Mouse (Mus musculus) CH12.LX (cell line): ENCODE measurements around the gene Snupn. TPM values are rescaled to one million over a fixed set of nuclear protein-coding genes. Genes with fewer than 3 reads are reported as not detected.

ENCODE experiments used
- DNase-seq: peaks from one replicate; pipeline ENCODE4 v3.0.0-alpha.2; 2013; ENCODE audit errors: extremely low read depth
- H3K27ac ChIP-seq: 2 replicates; pipeline ENCODE4 v1.5.1; 2012; ENCODE audit warnings: low read depth, mild to moderate bottlenecking, control low read depth, moderate library complexity; ENCODE audit not compliant: insufficient read depth
- H3K27me3 ChIP-seq: replicated peaks from 2 replicates; pipeline ENCODE3; 2012; ENCODE audit warnings: inconsistent platforms
- H3K36me3 ChIP-seq, 2 experiments: replicated peaks in 1 of 2; 2 replicates each; pipeline versions ENCODE3 to v1.6.1; 2012; ENCODE audit warnings: inconsistent platforms in 1 of 2, low read length in 1 of 2, mild to moderate bottlenecking in 1 of 2, mixed read lengths in 1 of 2, moderate library complexity in 1 of 2; ENCODE audit not compliant: control insufficient read depth in 1 of 2, insufficient read depth in 1 of 2
- H3K4me1 ChIP-seq, 2 experiments: 2 replicates each; pipeline ENCODE4 v1.6.1; 2012; ENCODE audit warnings: inconsistent platforms in 1 of 2, moderate library complexity in 1 of 2; ENCODE audit not compliant: insufficient read depth in 2 of 2, control insufficient read depth in 1 of 2
- H3K4me2 ChIP-seq: 2 replicates; pipeline ENCODE4 v1.6.1; 2012; ENCODE audit warnings: low read depth, mild to moderate bottlenecking, control low read depth; ENCODE audit not compliant: poor library complexity, insufficient read depth, severe bottlenecking
- H3K4me3 ChIP-seq, 3 experiments: fragments of 150-350 bp in 1 of 3; sonication (generic) in 1 of 3; replicated peaks in 1 of 3; 2 replicates each; pipeline versions ENCODE3 to v1.5.1; 2011 to 2012; ENCODE audit warnings: low read depth in 2 of 3, low read length in 2 of 3, mild to moderate bottlenecking in 2 of 3, moderate library complexity in 2 of 3, control low read depth in 1 of 3, improper control_type of control experiment in 1 of 3, inconsistent platforms in 1 of 3, mixed read lengths in 1 of 3; ENCODE audit not compliant: poor library complexity in 1 of 3
- H3K79me2 ChIP-seq: replicated peaks from 2 replicates; pipeline ENCODE4 v1.6.1; 2012; ENCODE audit warnings: mild to moderate bottlenecking, moderate library complexity; ENCODE audit not compliant: control insufficient read depth, poor library complexity, insufficient read depth, severe bottlenecking; ENCODE audit errors: extremely low read depth
- H3K9ac ChIP-seq: 2 replicates; pipeline ENCODE4 v1.6.1; 2012; ENCODE audit warnings: low read depth, mild to moderate bottlenecking, control low read depth, moderate library complexity; ENCODE audit not compliant: insufficient read depth
- H3K9me3 ChIP-seq: replicated peaks from 2 replicates; pipeline ENCODE3; 2012; ENCODE audit warnings: low read length, inconsistent platforms, mixed read lengths
- CHD1 ChIP-seq: IDR thresholded peaks from 2 replicates; pipeline ENCODE4 v1.6.1; 2012; ENCODE audit warnings: low read depth, low read length, improper control_type of control experiment, inconsistent platforms
- E2F4 ChIP-seq: IDR thresholded peaks from 2 replicates; pipeline ENCODE4 v1.6.1; 2011; ENCODE audit warnings: low read depth, low read length, improper control_type of control experiment; ENCODE audit not compliant: insufficient replicate concordance
- ELF1 ChIP-seq: IDR thresholded peaks from 2 replicates; pipeline ENCODE4 v1.6.1; 2014; ENCODE audit warnings: low read depth, mild to moderate bottlenecking, inconsistent platforms, low read length, improper control_type of control experiment
- EP300 ChIP-seq: IDR thresholded peaks from 2 replicates; pipeline ENCODE4 v1.6.1; 2011; ENCODE audit warnings: low read length, improper control_type of control experiment
- GABPA ChIP-seq: IDR thresholded peaks from 2 replicates; pipeline ENCODE4 v1.6.1; 2012; ENCODE audit warnings: low read depth, low read length, improper control_type of control experiment, inconsistent platforms; ENCODE audit not compliant: insufficient replicate concordance
- HCFC1 ChIP-seq: IDR thresholded peaks from 2 replicates; pipeline ENCODE4 v1.6.1; 2012; ENCODE audit warnings: low read depth, mild to moderate bottlenecking, inconsistent platforms, low read length, improper control_type of control experiment
- KAT2A ChIP-seq: IDR thresholded peaks from 2 replicates; pipeline ENCODE4 v1.6.1; 2012; ENCODE audit warnings: low read length, improper control_type of control experiment, inconsistent platforms; ENCODE audit not compliant: insufficient replicate concordance
- MXI1 ChIP-seq: IDR thresholded peaks from 2 replicates; pipeline ENCODE4 v1.6.1; 2011; ENCODE audit warnings: mild to moderate bottlenecking, low read depth, low read length, improper control_type of control experiment
- NELFE ChIP-seq: IDR thresholded peaks from 2 replicates; pipeline ENCODE4 v1.6.1; 2011; ENCODE audit warnings: low read depth, low read length, improper control_type of control experiment
- NRF1 ChIP-seq: IDR thresholded peaks from 2 replicates; pipeline ENCODE4 v1.6.1; 2014; ENCODE audit warnings: low read depth, mild to moderate bottlenecking, inconsistent platforms, low read length, improper control_type of control experiment, moderate library complexity
- POLR2A ChIP-seq: IDR thresholded peaks from 2 replicates; pipeline ENCODE4 v1.6.1; 2011; ENCODE audit warnings: low read depth, mild to moderate bottlenecking, improper control_type of control experiment, low read length
- RAD21 ChIP-seq: IDR thresholded peaks from 2 replicates; pipeline ENCODE4 v1.6.1; 2011; ENCODE audit warnings: low read depth, mild to moderate bottlenecking, low read length, improper control_type of control experiment, moderate library complexity
- UBTF ChIP-seq: IDR thresholded peaks from 2 replicates; pipeline ENCODE4 v1.6.1; 2012; ENCODE audit warnings: low read depth, mild to moderate bottlenecking, inconsistent platforms, low read length, improper control_type of control experiment, moderate library complexity
- USF1 ChIP-seq: IDR thresholded peaks from 2 replicates; pipeline ENCODE4 v1.6.1; 2014; ENCODE audit warnings: low read depth, mild to moderate bottlenecking, inconsistent platforms, low read length, improper control_type of control experiment
- ZKSCAN1 ChIP-seq: IDR thresholded peaks from 2 replicates; pipeline ENCODE4 v1.6.1; 2012; ENCODE audit warnings: low read depth, inconsistent platforms, low read length, improper control_type of control experiment, borderline replicate concordance
- ZMIZ1 ChIP-seq: IDR thresholded peaks from 2 replicates; pipeline ENCODE4 v1.6.1; 2012; ENCODE audit warnings: low read depth, mild to moderate bottlenecking, inconsistent platforms, low read length, improper control_type of control experiment
- ZNF384 ChIP-seq: IDR thresholded peaks from 2 replicates; pipeline ENCODE4 v1.6.1; 2012; ENCODE audit warnings: low read depth, low read length, improper control_type of control experiment, inconsistent platforms
- dilution Hi-C: fragments of 300-500 bp; cut with MboI; formaldehyde crosslinking; loops from 2 replicates; pipeline ENCODE4 v1.14.3; 2020; ENCODE audit warnings: low sequenced_read_pairs; ENCODE audit not compliant: extremely low pct_unique_long_range_greater_than_20kb, extremely low pct_ligation_motif_present
- in situ Hi-C: fragments of 300-500 bp; cut with MboI; formaldehyde crosslinking; loops from 3 replicates; pipeline ENCODE4 v1.14.3; 2019; ENCODE audit warnings: low sequenced_read_pairs, low pct_ligation_motif_present, low pct_unique_long_range_greater_than_20kb, mixed read lengths
- polyA plus RNA-seq: library from polyadenylated mRNA; unstranded; fragments of >175 nt; gene quantifications from 2 replicates; pipeline ENCODE4 v1.2.1, GENCODE M21; 2012; ENCODE audit warnings: low read depth; ENCODE audit not compliant: insufficient read length
- total RNA-seq, 2 experiments: library from RNA; depleted of rRNA; stranded (reverse); fragments of 300-350 nt in 1 of 2; fragments of >200 nt in 1 of 2; gene quantifications; 2 replicates each; pipeline ENCODE4 v1.2.3; 2012 to 2014

The Snupn gene
- total and polyA plus RNA-seq, 3 experiments: 18.3 to 25.1 (median 21.2) TPM

DNA sequence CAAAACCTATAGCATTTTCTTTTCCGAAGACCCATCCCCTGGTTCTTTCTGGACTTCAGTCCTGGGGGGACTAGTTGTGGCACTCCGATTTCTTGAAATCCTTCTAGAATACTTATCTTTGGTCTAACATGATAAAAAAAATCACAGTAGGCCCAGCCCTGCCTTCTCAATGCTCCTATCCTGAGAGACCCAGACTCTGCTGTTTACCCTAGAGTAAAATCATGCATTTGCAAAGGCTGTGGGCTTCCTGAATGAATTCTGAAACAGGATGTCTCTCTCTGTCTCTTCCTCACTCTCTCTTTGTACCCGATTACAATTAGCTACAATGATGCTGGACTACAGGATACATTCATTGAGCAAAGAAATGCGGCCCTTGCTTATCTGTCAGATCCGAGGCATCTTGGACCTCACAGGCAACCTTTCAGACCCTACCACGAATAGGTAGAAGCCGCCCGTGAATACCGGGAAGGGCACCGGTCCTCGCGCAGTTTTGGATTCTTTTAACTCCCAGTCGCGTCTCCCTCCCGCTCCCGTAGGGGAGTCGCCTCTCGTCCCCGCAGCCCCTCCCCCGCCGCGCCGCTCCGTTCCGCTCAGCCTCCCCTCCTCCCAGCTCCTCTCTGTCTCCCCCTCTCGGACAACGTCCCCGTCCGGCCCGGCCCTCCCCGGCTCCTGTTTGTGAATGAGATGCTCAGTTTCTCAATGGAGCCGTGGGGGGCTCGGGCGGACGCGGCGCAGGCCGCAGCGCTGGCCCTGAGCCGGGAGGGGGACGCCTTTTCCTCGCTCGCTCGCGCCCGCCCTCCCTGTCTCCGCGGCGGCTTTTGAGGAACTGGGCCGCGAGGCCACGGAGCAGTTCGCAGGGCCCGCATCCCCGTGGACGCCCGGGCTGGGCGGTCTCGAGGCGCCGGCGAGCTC lies 43.9 kb downstream of the Snupn start, which contains the start of gene Ptpn9 (continued):
- TF ChIP-seq ZKSCAN1: no peak; the same call in 1 of the 2 replicates

GRCm38 (mm10) chr9:56995198-56996027 lies 44.7 kb downstream of the Snupn start:
- DNase-seq: peak; percentile 39
- Histone ChIP-seq H3K4me2 (peak overlapping the region; percentile 89), H3K4me1 (peaks cover 3 to 9% of the 10 kb centered on the region in 2 experiments; a peak in 3 of 4 replicates), H3K27ac (peak overlapping the region; percentile 66), H3K27me3 (no peaks in the 10 kb centered on the region), H3K4me3 (peak overlapping the region; percentile 84 to 93 (median 85)), H3K36me3 (peaks cover 0 to 5% of the 10 kb centered on the region in 2 experiments), H3K9me3 (no peaks in the 10 kb centered on the region), H3K9ac (peak overlapping the region; percentile 91), H3K79me2 (peaks cover 25% of the 10 kb centered on the region)
- TF ChIP-seq ELF1: 0 out of 2 replicates have a peak, but pooled peaks have one; percentile 38
- TF ChIP-seq ZNF384: 0 out of 2 replicates have a peak, but pooled peaks have one; percentile 6
- peak; percentile 54; the same call in 1 of the 2 replicates for TF ChIP-seq MXI1
- no peak for TF ChIP-seq KAT2A
- TF ChIP-seq NELFE: peak; percentile 13; the same call in 1 of the 2 replicates
- no peak for TF ChIP-seq USF1
- no peak for TF ChIP-seq NRF1
- TF ChIP-seq RAD21: no peak
- no peak for TF ChIP-seq E2F4
- TF ChIP-seq CHD1: peak; percentile 90; the same call in 1 of the 2 replicates
- peak; percentile 6; the same call in 1 of the 2 replicates for TF ChIP-seq ZMIZ1
- no peak for TF ChIP-seq POLR2A
- TF ChIP-seq GABPA: no peak
- peak; percentile 97 for TF ChIP-seq UBTF
- no peak for TF ChIP-seq HCFC1
- TF ChIP-seq EP300: no peak
- in situ Hi-C loops (no loop called here), dilution Hi-C loops (no loop called here)
